Mouse (Mus musculus) midbrain, embryonic 16.5 days (tissue): Measurements from ENCODE around the gene Tgm3. TPM values are rescaled to one million over a fixed set of nuclear protein-coding genes. Genes with fewer than 3 reads are reported as not detected.

Experiments used
- ATAC-seq: fragments of 200-750 bp; cut with Nextera tagmentation; 2 replicates; pipeline ENCODE4 v1.8.0; 2017; ENCODE audit warnings: moderate TSS enrichment
- H3K27ac ChIP-seq: fragments of 300-500 bp; sonication (generic); 2 replicates; pipeline ENCODE4 v1.5.1; 2014; ENCODE audit warnings: mild to moderate bottlenecking, low read length, mixed read lengths
- H3K27me3 ChIP-seq: fragments of 300-500 bp; sonication (generic); 2 replicates; pipeline ENCODE4 v1.6.1; 2014; ENCODE audit warnings: low read depth, low read length, mixed read lengths; ENCODE audit not compliant: control insufficient read depth, insufficient read depth
- H3K36me3 ChIP-seq: fragments of 300-500 bp; sonication (generic); 2 replicates; pipeline ENCODE4 v1.6.1; 2014; ENCODE audit warnings: mild to moderate bottlenecking, low read length, moderate library complexity, mixed read lengths; ENCODE audit not compliant: control insufficient read depth, insufficient read depth
- H3K4me1 ChIP-seq: fragments of 300-500 bp; sonication (generic); 2 replicates; pipeline ENCODE4 v1.6.1; 2014; ENCODE audit warnings: mild to moderate bottlenecking, low read length, mixed read lengths; ENCODE audit not compliant: control insufficient read depth, insufficient read depth
- H3K4me2 ChIP-seq: fragments of 300-500 bp; sonication (generic); 2 replicates; pipeline ENCODE4 v1.6.1; 2014; ENCODE audit warnings: mild to moderate bottlenecking, low read length, mixed read lengths
- H3K4me3 ChIP-seq: fragments of 300-500 bp; sonication (generic); 2 replicates; pipeline ENCODE4 v1.5.1; 2014; ENCODE audit warnings: low read depth, mild to moderate bottlenecking, low read length, moderate library complexity, mixed read lengths
- H3K9ac ChIP-seq: fragments of 300-500 bp; sonication (generic); 2 replicates; pipeline ENCODE4 v1.6.1; 2014; ENCODE audit warnings: low read depth, low read length, mixed read lengths
- H3K9me3 ChIP-seq: fragments of 300-500 bp; sonication (generic); replicated peaks from 2 replicates; pipeline ENCODE4 v1.6.1; 2014; ENCODE audit warnings: mild to moderate bottlenecking, low read length, mixed read lengths; ENCODE audit not compliant: control insufficient read depth, poor library complexity, severe bottlenecking
- WGBS: fragments of 180-500 bp; shearing (Covaris S2); extraction: QIAGEN DNeasy Blood & Tissue Kit; methylation state at CpG from one replicate; pipeline ENCODE4 v1.1.7; 2014; 5-methylcytosine and 5-hydroxymethylcytosine counted together
- microRNA-seq: library from miRNA; unstranded; fragments of <30 nt; microRNA quantifications from one replicate; pipeline ENCODE4, GENCODE M21; 2017
- polyA plus RNA-seq: library from polyadenylated mRNA; unstranded; fragments of >200 nt; fragmentation: Nextera tagmentation; extraction: Ambion mirVana; gene quantifications from 2 replicates; pipeline ENCODE4 v1.2.1, GENCODE M21; 2015

Gene Tgm3
- polyA plus RNA-seq, 1 experiment from 2014 or later = not detected

- Histone ChIP-seq H3K4me1 (peaks cover 5% of the 10 kb centered on the region; the same call in 1 of the 2 replicates), H3K9ac (no peak overlapping the region), H3K36me3 (no peaks in the 10 kb centered on the region), H3K27me3 (no peaks in the 10 kb centered on the region), H3K4me2 (no peak overlapping the region), H3K27ac (no peak overlapping the region), H3K9me3 (no peaks in the 10 kb centered on the region), H3K4me3 (no peak overlapping the region)
- no peak for ATAC-seq
- WGBS = 76% methylated on average over 6 of the region's 6 CpGs
Measured at GRCm38 (mm10) chr2:130040190-130040886, 28.2 kb downstream of the Tgm3 start.

GRCm38 (mm10) chr2:130043835-130044234 is 31.7 kb downstream of the Tgm3 start:
- Histone ChIP-seq H3K27me3 (no peaks in the 10 kb centered on the region), H3K27ac (no peak overlapping the region), H3K9ac (no peak overlapping the region), H3K4me1 (peaks cover 3% of the 10 kb centered on the region; the same call in 1 of the 2 replicates), H3K36me3 (no peaks in the 10 kb centered on the region), H3K4me2 (no peak overlapping the region), H3K4me3 (no peak overlapping the region), H3K9me3 (no peaks in the 10 kb centered on the region)
- no peak for ATAC-seq
- WGBS = 86% methylated on average over 4 of the region's 4 CpGs

GRCm38 (mm10) chr2:130047923-130048440 is 35.8 kb downstream of the Tgm3 start:
- Histone ChIP-seq H3K4me3 (no peak overlapping the region), H3K27me3 (no peaks in the 10 kb centered on the region), H3K9ac (no peak overlapping the region), H3K4me2 (no peak overlapping the region), H3K4me1 (no peaks in the 10 kb centered on the region), H3K36me3 (no peaks in the 10 kb centered on the region), H3K27ac (no peak overlapping the region), H3K9me3 (no peaks in the 10 kb centered on the region)
- 76% methylated on average over 13 of the region's 13 CpGs for WGBS
- ATAC-seq = no peak

GRCm38 (mm10) chr2:130048792-130049191 is 36.6 kb downstream of the Tgm3 start:
- H3K4me3 ChIP-seq = no peak overlapping the region
- H3K9me3 ChIP-seq = no peaks in the 10 kb centered on the region
- H3K27me3 ChIP-seq = no peaks in the 10 kb centered on the region
- ATAC-seq = no peak
- 88% methylated on average over 6 of the region's 6 CpGs for WGBS
- no peak overlapping the region for H3K27ac ChIP-seq
- no peak overlapping the region for H3K4me2 ChIP-seq
- H3K4me1 ChIP-seq = no peaks in the 10 kb centered on the region
- no peak overlapping the region for H3K9ac ChIP-seq
- H3K36me3 ChIP-seq = no peaks in the 10 kb centered on the region

GRCm38 (mm10) chr2:130058149-130058548 is 46.0 kb downstream of the Tgm3 start:
- Histone ChIP-seq H3K4me3 (no peak overlapping the region), H3K27ac (no peak overlapping the region), H3K27me3 (no peaks in the 10 kb centered on the region), H3K9ac (no peak overlapping the region), H3K4me2 (no peak overlapping the region), H3K9me3 (no peaks in the 10 kb centered on the region), H3K4me1 (no peaks in the 10 kb centered on the region), H3K36me3 (no peaks in the 10 kb centered on the region)
- 55% methylated on average over 1 of the region's 1 CpGs for WGBS
- 0 out of 2 replicates have a peak, but pooled peaks have one; percentile 32 for ATAC-seq

- 23% methylated on average over 3 of the region's 3 CpGs for WGBS
- Histone ChIP-seq H3K27me3 (no peaks in the 10 kb centered on the region), H3K9me3 (no peaks in the 10 kb centered on the region), H3K9ac (no peak overlapping the region), H3K4me1 (no peaks in the 10 kb centered on the region), H3K4me2 (no peak overlapping the region), H3K36me3 (no peaks in the 10 kb centered on the region), H3K4me3 (no peak overlapping the region), H3K27ac (no peak overlapping the region)
- ATAC-seq = no peak
Measured at GRCm38 (mm10) chr2:130068228-130068627, 56.1 kb downstream of the Tgm3 start.

GRCm38 (mm10) chr2:130070396-130070795 is 58.2 kb downstream of the Tgm3 start:
- Histone ChIP-seq H3K4me1 (no peaks in the 10 kb centered on the region), H3K27me3 (no peaks in the 10 kb centered on the region), H3K9ac (no peak overlapping the region), H3K27ac (no peak overlapping the region), H3K4me3 (no peak overlapping the region), H3K4me2 (no peak overlapping the region), H3K36me3 (no peaks in the 10 kb centered on the region), H3K9me3 (no peaks in the 10 kb centered on the region)
- no peak for ATAC-seq
- 85% methylated on average over 2 of the region's 2 CpGs for WGBS

Small RNA genes lying within 50 kb of the gene (microRNA-seq; reads per million reads assigned to microRNA genes)
- gene Mir6339 = not detected

Other genes with a start within 250 kb of the Tgm3 start
- 6.4 and 8.0 TPM in 2 replicates for gene Stk35, start 211.8 kb upstream of the Tgm3 start, polyA plus RNA-seq
- 0.65 and 0.75 TPM in 2 replicates for gene Tgm6, start 100.1 kb downstream of the Tgm3 start, polyA plus RNA-seq
- gene Snrpb, start 167.1 kb downstream of the Tgm3 start, polyA plus RNA-seq = 286 and 305 TPM in 2 replicates
- not detected in 2 replicates for gene Tmc2, start 182.8 kb downstream of the Tgm3 start, polyA plus RNA-seq